Mouse (Mus musculus) spleen, postnatal 14 days (tissue): ENCODE measurements around the gene Gm20826.
"Not testable (repeated sequence)": the region's sequence is repeated elsewhere in the genome, so short reads cannot be mapped to it uniquely, and the experiment has no call there.

ENCODE experiments used
- DNase-seq, 2 experiments: peaks; one replicate each; pipeline ENCODE4 v3.0.0; 2021 to 2022; ENCODE audit warnings: low spot score in 2 of 2

Gm20826 gene

DNA sequence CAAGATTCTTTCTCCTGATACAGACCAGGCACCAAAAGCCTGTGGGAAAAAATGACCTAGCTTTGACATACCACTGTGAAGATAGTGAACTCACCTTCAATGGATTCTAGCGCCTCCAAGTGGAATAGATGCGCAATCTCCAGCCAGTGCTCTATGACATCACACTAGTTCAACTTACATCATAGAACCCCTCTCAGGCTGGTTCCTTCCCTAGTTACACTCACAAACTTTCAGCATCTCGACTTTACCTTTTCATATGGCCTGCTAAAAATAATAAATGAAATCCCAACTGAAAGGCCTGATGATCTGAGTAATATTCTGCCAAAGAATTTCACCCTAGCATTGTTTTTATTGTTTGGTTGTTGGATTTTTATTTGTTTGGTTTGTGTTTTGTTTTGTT lies at the start of gene Gm20826:
TSS of gene Gm20826 (minus strand) at position 101 of the 400 bp plus-strand sequence.
- DNase-seq, result not testable (repeated sequence)
